Mouse (Mus musculus): ENCODE measurements around the gene Alkbh1. TPM values are rescaled to one million over a fixed set of nuclear protein-coding genes. Genes with fewer than 3 reads are reported as not detected.

Gene Alkbh1
- total and polyA plus RNA-seq, 3 experiments, result 41.4 to 48.9 TPM; not detected in 1

DNA sequence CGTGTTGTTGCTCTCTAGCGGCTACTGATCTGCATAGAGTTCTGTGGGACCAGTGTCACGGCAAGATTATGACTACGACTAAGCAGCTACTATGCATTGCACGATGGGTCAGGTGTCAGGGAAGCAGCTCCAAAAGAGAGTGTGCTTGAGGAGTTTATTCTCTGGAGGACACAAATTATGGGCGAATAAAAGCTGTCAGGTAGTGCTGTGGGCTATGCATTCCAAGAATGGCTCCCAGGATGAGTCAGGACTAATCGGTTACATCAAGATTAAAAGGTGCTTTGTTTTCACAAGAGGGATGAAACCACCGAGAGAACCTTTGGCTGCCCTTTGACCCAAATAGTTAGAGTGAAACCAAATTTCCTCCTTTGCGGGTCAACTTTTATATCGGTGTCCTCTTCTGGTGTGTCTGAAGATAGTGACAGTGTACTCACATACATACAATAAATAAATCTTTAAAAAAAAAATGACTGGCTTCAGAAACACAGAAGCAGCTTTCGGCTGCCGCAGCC, 23.8 kb downstream of the Alkbh1 start:
- Histone ChIP-seq H3K36me3 (ENCODE audit: control insufficient read depth in 1 of 2, insufficient read depth in 2 of 2, low read length in 2 of 2) (peaks cover 0 to 6% of the 10 kb centered on the region in 2 experiments; a peak in 2 of 4 replicates), H3K79me2 (ENCODE audit: control insufficient read depth, insufficient read depth, low read length, poor library complexity) (no peaks in the 10 kb centered on the region), H3K9me3 (replicated peaks; ENCODE audit: insufficient read depth, low read length) (no peaks in the 10 kb centered on the region), H3K4me1 (ENCODE audit: control insufficient read depth in 1 of 2, insufficient read depth in 2 of 2, low read length in 2 of 2) (peaks cover 2 to 16% of the 10 kb centered on the region in 2 experiments; a peak in 3 of 4 replicates), H3K4me3 (ENCODE audit: control insufficient read depth in 1 of 2, insufficient read depth in 1 of 2, low read depth in 2 of 2, low read length in 2 of 2) (no peak overlapping the region), H3K27ac (ENCODE audit: control insufficient read depth, low read depth, low read length) (no peak overlapping the region), H3K27me3 (ENCODE audit: control insufficient read depth in 1 of 2, insufficient read depth in 2 of 2, low read length in 2 of 2) (no peaks in the 10 kb centered on the region), H3K9ac (ENCODE audit: control insufficient read depth, low read depth, low read length, poor library complexity, severe bottlenecking) (no peak overlapping the region)
- no peak for DNase-seq (ENCODE audit: low read depth, low spot score)
- TF ChIP-seq E2F4 (IDR thresholded peaks at IDR 0.05; ENCODE audit: borderline replicate concordance, low read depth, low read length) (no peak), CTCF (IDR thresholded peaks at IDR 0.05 in 2 of 3, conservative IDR thresholded peaks at IDR 0.05 in 1 of 3; ENCODE audit: control insufficient read depth in 1 of 3, insufficient read depth in 1 of 3, low read depth in 2 of 3, low read length in 3 of 3, poor library complexity in 1 of 3, severe bottlenecking in 1 of 3) (no peak), MYC (IDR thresholded peaks at IDR 0.05; ENCODE audit: low read depth, low read length) (no peak), CHD2 (IDR thresholded peaks at IDR 0.05; ENCODE audit: low read length) (no peak), ZNF384 (IDR thresholded peaks at IDR 0.05; ENCODE audit: low read depth, low read length) (no peak), ELF1 (IDR thresholded peaks at IDR 0.05; ENCODE audit: low read depth, low read length) (no peak), KAT2A (conservative IDR thresholded peaks at IDR 0.05; ENCODE audit: low read depth, low read length) (no peak), MAZ (IDR thresholded peaks at IDR 0.05; ENCODE audit: low read depth, low read length) (no peak), RCOR1 (IDR thresholded peaks at IDR 0.05; ENCODE audit: low read depth, low read length) (no peak), MAX (IDR thresholded peaks at IDR 0.05; ENCODE audit: low read length) (no peak), EP300 (IDR thresholded peaks at IDR 0.05; ENCODE audit: low read depth in 1 of 2, low read length in 2 of 2) (no peak), MYB (IDR thresholded peaks at IDR 0.05; ENCODE audit: low read depth, low read length) (no peak), ZMIZ1 (IDR thresholded peaks at IDR 0.05; ENCODE audit: low read depth, low read length) (no peak), TAL1 (IDR thresholded peaks at IDR 0.05; ENCODE audit: low read length) (no peak), SMC3 (IDR thresholded peaks at IDR 0.05; ENCODE audit: low read depth, low read length) (no peak), BHLHE40 (IDR thresholded peaks at IDR 0.05; ENCODE audit: borderline replicate concordance, low read depth, low read length) (no peak)

DNA sequence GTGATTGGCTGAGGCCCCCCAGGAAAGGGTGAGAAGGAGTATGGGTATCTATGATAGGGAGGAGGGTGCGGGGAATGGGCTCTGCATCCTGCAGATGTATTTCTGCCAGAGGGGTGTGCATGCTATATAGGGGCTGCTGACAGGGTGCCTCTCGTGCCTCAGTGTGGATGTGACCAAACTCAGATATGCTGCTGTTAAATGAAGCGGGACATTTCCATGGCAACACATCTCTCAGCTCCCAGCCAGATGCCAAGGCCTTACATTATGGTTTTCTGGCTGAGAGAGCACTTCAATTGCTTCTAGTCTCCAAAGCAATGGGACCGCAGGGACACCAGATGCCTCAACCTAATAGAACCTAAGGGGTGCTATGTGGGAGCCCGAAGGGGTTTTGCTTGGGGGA, 24.9 kb downstream of the Alkbh1 start:
- no peaks in the 10 kb centered on the region for H3K27me3 ChIP-seq (ENCODE audit: control insufficient read depth in 1 of 2, insufficient read depth in 2 of 2, low read length in 2 of 2)
- H3K4me1 ChIP-seq (ENCODE audit: control insufficient read depth in 1 of 2, insufficient read depth in 2 of 2, low read length in 2 of 2), result peaks cover 2 to 18% of the 10 kb centered on the region in 2 experiments; a peak in 3 of 4 replicates
- peaks cover 0 to 6% of the 10 kb centered on the region in 2 experiments; a peak in 2 of 4 replicates for H3K36me3 ChIP-seq (ENCODE audit: control insufficient read depth in 1 of 2, insufficient read depth in 2 of 2, low read length in 2 of 2)
- no peaks in the 10 kb centered on the region for H3K9me3 ChIP-seq (replicated peaks; ENCODE audit: insufficient read depth, low read length)
- no peak overlapping the region for H3K27ac ChIP-seq (ENCODE audit: control insufficient read depth, low read depth, low read length)
- no peak overlapping the region for H3K9ac ChIP-seq (ENCODE audit: control insufficient read depth, low read depth, low read length, poor library complexity, severe bottlenecking)
- no peak for DNase-seq (ENCODE audit: low read depth, low spot score)
- no peak for TF ChIP-seq MYB (IDR thresholded peaks at IDR 0.05; ENCODE audit: low read depth, low read length)
- no peak for TF ChIP-seq USF2 (IDR thresholded peaks at IDR 0.05; ENCODE audit: borderline replicate concordance in 1 of 2, insufficient read depth in 1 of 2, low read depth in 1 of 2, low read length in 2 of 2)
- no peak for TF ChIP-seq TCF12 (IDR thresholded peaks at IDR 0.05; ENCODE audit: low read depth, low read length)
- peak; percentile 16; the same call in 1 of the 2 replicates for TF ChIP-seq POLR2AphosphoS2 (IDR thresholded peaks at IDR 0.05; ENCODE audit: low read length)
- no peak for TF ChIP-seq CHD2 (IDR thresholded peaks at IDR 0.05; ENCODE audit: low read length)
- TF ChIP-seq ZC3H11A (IDR thresholded peaks at IDR 0.05; ENCODE audit: low read depth, low read length), result no peak
- no peaks in the 10 kb centered on the region for H3K79me2 ChIP-seq (ENCODE audit: control insufficient read depth, insufficient read depth, low read length, poor library complexity)
- no peak overlapping the region for H3K4me3 ChIP-seq (ENCODE audit: control insufficient read depth in 1 of 2, insufficient read depth in 1 of 2, low read depth in 2 of 2, low read length in 2 of 2)
